8 mouse cellular contexts compared by ENCODE assay signal in genomic region chr3:97887785-97888167, GRCm38 (mm10). TPM values are rescaled to one million over a fixed set of nuclear protein-coding genes. Genes with fewer than 3 reads are reported as not detected.
DNase-seq lines count a peak whose midpoint lies in the region; ATAC-seq and TF ChIP-seq lines count a peak whose summit lies in the region.

No protein-coding gene starts in this region.

- no peak for TF ChIP-seq CTCF in E14TG2a.4 (conservative IDR thresholded peaks at IDR 0.05; ENCODE audit: low read length)

- no peaks in the 10 kb centered on the region for H3K9me3 ChIP-seq in E14TG2a.4 (ENCODE audit: low read length)
- no peaks in the 10 kb centered on the region for H3K9me3 ChIP-seq in forebrain, embryonic 12.5 days
- no peaks in the 10 kb centered on the region for H3K9me3 ChIP-seq in limb, embryonic 13.5 days

- H3K4me3 ChIP-seq in E14TG2a.4 (replicated peaks; ENCODE audit: low read length): peak overlapping the region; percentile 80
- H3K4me3 ChIP-seq in forebrain, embryonic 12.5 days (replicated peaks): peak overlapping the region; percentile 48
- H3K4me3 ChIP-seq in limb, embryonic 13.5 days: peak overlapping the region; percentile 50; the same call in 1 of the 2 replicates

- H3K36me3 ChIP-seq in E14TG2a.4 (ENCODE audit: insufficient read depth, low read length): no peaks in the 10 kb centered on the region
- H3K36me3 ChIP-seq in forebrain, embryonic 12.5 days (replicated peaks): no peaks in the 10 kb centered on the region
- H3K36me3 ChIP-seq in limb, embryonic 13.5 days: no peaks in the 10 kb centered on the region

- H3K4me1 ChIP-seq in E14TG2a.4 (replicated peaks; ENCODE audit: low read depth, low read length): peaks cover 8% of the 10 kb centered on the region; the same call in 1 of the 2 replicates
- H3K4me1 ChIP-seq in forebrain, embryonic 12.5 days: peaks cover 11% of the 10 kb centered on the region
- H3K4me1 ChIP-seq in limb, embryonic 13.5 days: peaks cover 6% of the 10 kb centered on the region

- H3K27ac ChIP-seq in forebrain, embryonic 12.5 days: no peak overlapping the region
- H3K27ac ChIP-seq in limb, embryonic 13.5 days: no peak overlapping the region

- peaks cover 53% of the 10 kb centered on the region for H3K27me3 ChIP-seq in E14TG2a.4 (ENCODE audit: insufficient read depth, low read length)
- H3K27me3 ChIP-seq in forebrain, embryonic 12.5 days: peaks cover 39% of the 10 kb centered on the region
- H3K27me3 ChIP-seq in limb, embryonic 13.5 days: peaks cover 48% of the 10 kb centered on the region

- 61% methylated on average over 5 of the region's 5 CpGs for WGBS in forebrain, embryonic 12.5 days
- 71% methylated on average over 5 of the region's 5 CpGs for WGBS in limb, embryonic 13.5 days

- no peak overlapping the region for H3K9ac ChIP-seq in forebrain, embryonic 12.5 days
- no peak overlapping the region for H3K9ac ChIP-seq in limb, embryonic 13.5 days

- ATAC-seq in frontal cortex, adult (ENCODE audit: low TSS enrichment): peak; percentile 17; the same call in 1 of the 2 replicates
- no peak for ATAC-seq in forebrain, embryonic 12.5 days (ENCODE audit: low FRiP score)
- no peak for ATAC-seq in limb, embryonic 13.5 days (ENCODE audit: low FRiP score, low read depth)

- no peak for DNase-seq in frontal cortex, postnatal 10 days (ENCODE audit: low spot score in 2 of 2)
- no peak for DNase-seq in MN1 (ENCODE audit: low spot score)
- no peak for DNase-seq in spleen, adult 12 weeks (ENCODE audit: low spot score)
- no peak for DNase-seq in spleen, postnatal 4 days (ENCODE audit: low spot score in 2 of 2)

- peak overlapping the region; percentile 92 for H3K4me2 ChIP-seq in forebrain, embryonic 12.5 days
- peak overlapping the region; percentile 95 for H3K4me2 ChIP-seq in limb, embryonic 13.5 days (replicated peaks)

RNA-seq across cellular contexts. Expression of gene Pde4dip, which starts 0.7 kb away (rescaled TPM):
- 35.7 and 39.3 TPM in 2 replicates for polyA plus RNA-seq in forebrain, embryonic 12.5 days (2016; fragmentation: Nextera tagmentation; extraction: Ambion mirVana)
- 31.8 and 36.6 TPM in 2 replicates for polyA plus RNA-seq in limb, embryonic 13.5 days (2015; fragmentation: Nextera tagmentation; extraction: Ambion mirVana)

RNA-seq across cellular contexts. Expression of gene Sec22b, which starts 13.2 kb away (rescaled TPM):
- polyA plus RNA-seq in forebrain, embryonic 12.5 days (2016; fragmentation: Nextera tagmentation; extraction: Ambion mirVana): 104 and 107 TPM in 2 replicates
- 157 and 165 TPM in 2 replicates for polyA plus RNA-seq in limb, embryonic 13.5 days (2015; fragmentation: Nextera tagmentation; extraction: Ambion mirVana)
